Mouse (Mus musculus): ENCODE measurements around the gene Zbtb7a. TPM values are rescaled to one million over a fixed set of nuclear protein-coding genes. Genes with fewer than 3 reads are reported as not detected.

The Zbtb7a gene
- 10 to 100 TPM; 69.9 to 84.0 TPM for total RNA-seq (2021)
- long read RNA-seq, experiment 1, full-length matches to known transcripts = 23 of 60 reads
- long read RNA-seq, experiment 1, partial matches to known transcripts = 5 of 60 reads
- long read RNA-seq, experiment 1, other reads (novel, unspliced or antisense) = 32 of 60 reads
- long read RNA-seq, experiment 2, full-length matches to known transcripts = 8 of 23 reads
- long read RNA-seq, experiment 2, partial matches to known transcripts = 2 of 23 reads
- long read RNA-seq, experiment 2, other reads (novel, unspliced or antisense) = 13 of 23 reads

DNA sequence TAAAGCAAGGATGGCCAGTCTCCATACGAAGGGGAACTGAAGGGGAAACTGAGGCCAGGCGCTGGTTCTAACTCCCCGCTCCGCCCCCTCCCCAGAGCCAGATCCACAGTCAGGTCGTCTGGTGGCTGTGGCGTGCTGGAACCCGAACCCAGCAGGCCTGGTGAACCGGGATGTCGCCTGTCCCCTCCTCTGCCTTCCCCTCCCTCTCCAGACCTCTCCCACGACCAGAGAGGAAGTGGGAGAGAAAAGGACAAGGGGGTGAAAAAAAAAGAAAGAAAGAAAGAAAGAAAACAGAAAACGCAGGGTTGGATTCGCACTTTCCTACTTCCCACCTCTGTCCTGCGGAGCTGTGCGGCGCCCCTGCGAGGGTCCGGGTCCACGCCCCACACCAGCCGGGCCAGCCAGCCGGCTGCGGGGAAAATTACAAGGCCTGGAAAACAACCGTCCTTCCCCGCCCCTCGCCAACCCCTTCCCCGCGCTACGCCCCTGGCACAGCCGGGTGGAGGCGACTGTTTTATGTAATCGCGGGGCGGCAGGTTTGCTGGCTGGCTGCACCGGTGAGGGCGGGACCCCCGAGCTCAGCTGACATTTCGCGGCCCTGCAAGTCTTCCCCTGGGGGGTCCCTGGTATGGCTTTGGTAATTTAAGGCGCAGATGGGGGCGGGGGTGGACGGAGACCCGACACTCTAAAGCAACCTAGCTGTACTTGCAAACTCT is at the start of gene Zbtb7a:
Zbtb7a (plus strand) TSS at position 255 of the 716 bp plus-strand sequence.
- peak; percentile 46 to 69 for DNase-seq

DNA sequence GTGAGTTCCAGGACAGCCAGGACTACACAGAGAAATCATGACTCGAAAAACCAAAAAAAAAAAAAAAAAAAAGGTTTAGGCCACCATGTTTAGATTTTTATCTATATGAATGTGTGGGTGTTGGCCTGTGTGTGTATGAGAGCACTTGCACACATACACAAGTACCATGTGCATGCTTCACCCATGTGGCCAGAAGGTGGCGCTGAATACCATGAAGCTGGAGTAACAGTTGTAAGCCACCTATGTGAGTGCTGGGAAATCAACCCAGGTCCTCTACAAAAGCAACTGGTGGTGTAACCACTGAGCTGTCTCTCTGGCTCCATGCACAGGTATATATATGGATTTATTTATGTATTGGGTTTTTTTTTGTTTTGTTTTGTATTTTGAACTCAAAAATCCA is 48.0 kb upstream of the Zbtb7a start:
- peak in 1 of 2 experiments; percentile 38 for DNase-seq

DNA sequence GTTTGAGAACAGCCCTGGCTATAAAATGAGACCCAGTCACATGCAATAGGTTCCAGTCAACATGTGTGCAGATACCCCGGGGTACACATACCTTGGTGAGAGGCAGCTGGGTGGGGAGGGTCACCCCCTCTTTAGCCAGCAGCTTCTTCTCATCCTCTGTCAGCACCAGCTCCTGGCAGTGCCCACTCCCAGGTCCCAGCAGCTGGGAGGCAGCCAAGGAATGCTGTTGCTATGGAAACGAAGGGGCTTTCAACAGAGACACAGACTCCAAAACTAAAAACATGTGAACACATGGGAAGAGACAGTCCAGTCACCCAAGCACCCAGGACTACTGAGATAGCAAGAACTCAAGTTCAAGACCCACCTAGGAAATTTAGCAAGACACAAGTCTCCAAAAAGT is 45.8 kb upstream of the Zbtb7a start:
- DNase-seq = no peak

DNA sequence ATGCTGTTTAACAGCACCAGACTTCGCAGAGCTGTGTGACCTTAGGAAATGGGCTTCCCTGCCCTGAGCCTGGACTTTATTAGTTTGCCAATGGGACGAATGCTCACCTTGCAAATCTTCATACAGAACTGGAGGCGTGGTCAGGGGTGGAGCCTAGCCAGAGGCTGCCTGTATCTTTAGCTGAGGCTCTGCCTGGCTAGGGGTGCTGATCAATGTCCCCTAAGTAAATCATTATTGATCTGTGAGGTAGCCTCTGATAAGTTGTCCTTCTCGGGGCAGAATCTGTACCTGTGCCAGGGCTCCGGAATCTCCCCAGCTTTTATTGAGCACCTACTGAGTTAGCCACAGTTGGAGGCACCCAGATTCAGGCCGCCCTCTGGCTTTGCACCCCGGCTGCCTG is 44.4 kb upstream of the Zbtb7a start:
- DNase-seq = no peak

DNA sequence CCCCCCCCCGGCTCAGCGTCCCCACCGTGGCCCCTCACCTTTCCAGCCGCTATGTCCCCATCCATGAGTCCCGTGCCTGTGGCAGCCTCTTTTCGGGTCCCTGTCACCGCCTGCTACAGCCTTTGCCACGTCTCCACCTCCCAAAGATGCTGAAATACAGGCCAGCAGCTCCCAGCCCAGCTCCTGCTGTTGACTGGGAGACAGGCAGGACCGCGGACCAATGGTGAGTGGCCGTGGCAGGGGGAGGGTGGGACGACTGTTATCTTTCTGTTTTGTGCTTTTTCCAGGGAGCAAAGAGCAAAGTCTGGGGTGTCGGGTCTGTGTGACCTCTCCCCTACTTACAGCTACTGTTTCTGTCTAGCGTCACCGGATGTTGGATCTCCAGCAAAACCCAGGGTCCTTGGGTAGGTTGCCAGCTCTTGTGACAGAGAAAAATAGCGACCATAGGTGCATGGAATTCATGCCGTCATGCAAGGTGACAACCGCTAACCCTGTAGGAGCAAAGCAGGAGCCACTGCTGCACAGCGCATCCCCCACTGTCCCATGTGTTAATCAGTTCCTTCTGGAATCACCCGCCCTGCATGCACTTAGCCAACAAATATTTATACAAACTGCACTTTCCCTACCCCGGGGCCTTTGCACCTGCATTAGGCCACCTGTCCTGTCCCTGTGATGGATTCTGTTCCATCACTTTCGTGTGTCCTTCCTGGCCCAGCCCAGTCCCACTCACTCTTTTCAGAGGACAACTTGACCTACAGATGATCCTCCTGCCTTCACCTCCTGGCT is 42.4 kb upstream of the Zbtb7a start:
- DNase-seq = peak; percentile 77 to 85

DNA sequence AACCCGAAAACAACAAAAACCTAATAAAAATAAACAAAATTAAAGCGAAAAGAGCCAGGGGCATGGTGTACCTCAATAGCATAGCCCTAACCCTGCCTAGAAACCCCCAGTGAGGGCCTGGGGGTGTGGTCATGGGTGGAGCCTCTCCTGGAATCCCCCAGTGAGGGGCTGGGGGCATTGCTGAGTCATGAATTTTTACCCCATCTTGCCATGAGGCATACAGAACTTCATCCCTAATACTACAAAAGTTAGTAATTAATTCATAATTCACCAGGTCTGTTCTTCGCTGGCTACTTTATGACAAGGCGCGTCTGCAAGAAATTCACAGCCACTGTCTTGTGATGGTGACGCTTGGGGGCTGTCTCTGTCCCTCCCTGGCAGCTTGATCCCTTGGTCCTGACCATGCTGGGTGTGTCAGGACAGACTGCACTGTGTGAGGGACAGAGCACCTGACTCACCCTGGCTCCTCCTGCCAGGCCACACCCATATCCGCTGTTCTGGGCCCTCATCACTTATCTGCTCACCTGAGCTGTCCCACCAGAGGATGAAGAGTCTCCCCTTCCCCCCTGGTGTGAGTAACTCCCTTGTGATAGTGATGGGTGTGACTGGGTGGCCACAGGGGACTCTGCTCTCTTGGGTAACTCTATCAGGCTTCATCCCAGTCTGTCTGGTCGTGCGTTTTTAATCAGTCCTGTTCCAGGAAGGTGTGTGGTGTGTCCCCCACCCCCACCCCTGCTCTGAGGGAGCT is 39.9 kb upstream of the Zbtb7a start:
- no peak for DNase-seq

DNA sequence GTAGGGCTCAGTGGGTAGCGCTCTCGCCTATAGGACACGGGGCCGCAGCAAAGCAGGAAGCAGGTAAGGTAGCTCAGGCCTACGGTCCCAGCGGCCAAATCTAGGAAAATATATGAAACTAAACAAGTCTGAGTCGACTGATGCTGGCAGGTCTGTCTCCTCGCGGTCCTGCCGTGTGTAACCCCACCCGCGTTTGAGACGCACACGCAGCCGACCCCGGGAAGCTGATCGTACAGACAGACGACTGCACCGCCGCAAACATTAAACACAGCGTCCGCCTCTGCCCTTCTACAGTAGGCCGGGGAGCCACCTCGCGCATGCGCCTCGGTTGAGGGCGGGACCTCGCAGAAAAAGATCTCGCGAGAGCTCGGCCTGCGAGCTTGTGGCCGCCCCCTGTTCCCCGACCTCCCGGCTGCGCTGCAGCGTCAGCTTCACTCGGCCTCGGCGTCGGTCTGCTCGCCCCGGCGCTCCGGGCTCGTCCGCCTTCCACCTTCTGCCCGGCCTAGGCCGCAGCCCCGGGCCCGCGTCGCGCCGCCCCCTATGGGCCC is 29.4 kb upstream of the Zbtb7a start, which contains the start of gene Map2k2:
Map2k2 (plus strand) TSS at position 351 of the 548 bp plus-strand sequence.
- DNase-seq = peak; percentile 98

DNA sequence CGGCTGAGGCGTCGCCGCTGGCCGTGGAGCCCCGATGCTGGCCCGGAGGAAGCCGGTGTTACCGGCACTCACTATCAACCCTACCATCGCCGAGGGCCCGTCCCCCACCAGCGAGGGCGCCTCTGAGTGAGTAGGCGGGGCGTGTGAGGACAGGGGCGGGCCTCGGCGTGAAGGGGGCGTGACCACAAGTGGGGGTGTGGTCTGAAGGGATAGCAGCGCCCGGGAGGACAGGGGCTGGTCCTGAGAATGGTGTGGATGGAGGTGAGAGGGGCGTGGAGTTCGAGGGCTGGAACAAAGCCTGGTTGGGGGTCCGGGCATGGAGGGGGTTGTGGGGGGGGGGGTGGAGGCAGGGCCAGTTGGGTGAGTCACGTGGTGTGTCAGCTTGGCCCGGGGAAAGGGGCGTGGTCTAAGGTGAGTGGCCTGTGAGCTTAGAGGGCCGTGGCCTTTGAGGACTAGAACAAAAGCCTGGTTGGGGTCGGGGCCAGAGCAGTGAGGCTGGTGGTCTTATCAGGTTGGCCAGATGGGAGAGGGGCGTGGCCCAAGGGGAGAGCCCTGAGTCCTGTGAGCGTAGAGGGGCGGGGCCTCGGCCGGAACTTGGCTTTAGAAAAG is 28.8 kb upstream of the Zbtb7a start:
- peak; percentile 89 to 92 for DNase-seq

DNA sequence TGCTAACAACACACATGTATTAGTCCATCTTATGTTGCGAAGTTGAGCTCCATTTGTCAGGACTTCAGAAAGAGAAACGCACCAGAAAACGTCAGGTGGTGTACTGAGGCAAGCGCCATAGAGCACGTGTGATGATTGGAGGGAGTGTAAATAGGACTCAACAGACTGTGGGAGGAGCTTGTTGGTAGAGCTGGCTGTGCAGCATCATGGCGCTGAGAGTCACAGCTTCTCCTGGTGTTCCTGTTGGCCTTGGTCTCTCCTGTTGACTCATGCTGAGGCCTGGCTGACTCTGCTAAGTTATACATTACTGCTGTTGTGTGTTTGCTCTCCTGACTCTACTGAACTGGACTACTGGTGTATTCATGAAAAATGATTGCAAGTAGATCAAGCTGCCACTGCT is 22.1 kb upstream of the Zbtb7a start:
- peak; percentile 50 to 56 for DNase-seq

DNA sequence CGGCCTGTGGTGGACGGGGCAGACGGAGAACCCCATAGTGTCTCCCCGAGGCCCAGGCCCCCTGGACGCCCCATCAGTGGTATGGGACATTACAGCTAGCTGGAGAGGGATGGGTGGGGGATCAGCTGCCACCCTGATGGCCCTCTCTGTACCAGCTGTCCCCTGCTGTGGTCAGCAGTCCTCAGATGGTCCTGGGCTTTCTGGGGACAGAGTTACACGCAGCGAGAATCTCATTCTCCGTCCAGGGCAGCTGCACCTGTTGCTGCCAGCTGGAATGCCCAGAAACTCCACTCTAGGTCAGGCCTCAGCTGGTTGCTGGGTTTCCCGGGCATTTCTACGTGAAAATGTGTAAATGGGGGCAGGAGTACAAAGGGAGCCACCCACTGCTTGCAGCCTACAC is 15.4 kb upstream of the Zbtb7a start:
- no peak for DNase-seq

DNA sequence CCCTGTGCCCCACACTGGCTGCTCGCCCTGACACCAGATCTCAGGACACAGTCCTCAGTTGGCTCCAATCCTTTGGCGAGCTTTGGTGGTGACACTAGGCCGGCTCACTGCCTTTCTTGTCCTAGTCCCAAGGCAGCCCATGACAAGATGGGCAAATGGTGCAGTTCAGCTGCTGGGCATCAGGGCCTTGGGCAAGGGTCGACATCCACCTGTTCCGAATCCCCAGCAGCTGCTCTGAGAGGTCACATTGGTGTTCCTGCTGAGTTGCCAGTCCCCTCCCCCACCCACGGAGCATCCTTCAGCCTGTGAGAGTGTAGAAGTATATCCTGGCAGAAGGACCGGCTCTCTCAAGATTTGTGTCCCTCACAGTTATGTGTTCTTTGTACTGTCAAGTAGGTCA is 14.4 kb upstream of the Zbtb7a start:
- no peak for DNase-seq

DNA sequence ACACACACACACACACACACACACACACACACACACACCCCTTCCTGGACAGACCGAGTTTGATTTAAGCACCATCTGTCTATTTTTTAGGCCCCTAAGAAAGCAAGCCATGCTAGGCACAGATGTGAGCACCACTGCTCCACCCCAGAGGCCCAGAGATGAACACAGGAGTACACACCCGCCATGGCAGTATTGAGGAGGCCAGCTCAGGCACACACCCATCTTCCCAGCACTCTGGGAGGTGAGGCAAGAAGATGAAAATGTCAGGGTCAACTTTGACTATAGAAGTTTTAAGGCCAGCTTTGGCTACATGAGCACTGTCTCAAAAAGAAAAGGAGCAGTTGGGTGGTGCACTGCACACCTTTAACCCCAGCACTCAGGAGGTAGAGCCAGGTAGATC is 12.1 kb upstream of the Zbtb7a start:
- no peak for DNase-seq

DNA sequence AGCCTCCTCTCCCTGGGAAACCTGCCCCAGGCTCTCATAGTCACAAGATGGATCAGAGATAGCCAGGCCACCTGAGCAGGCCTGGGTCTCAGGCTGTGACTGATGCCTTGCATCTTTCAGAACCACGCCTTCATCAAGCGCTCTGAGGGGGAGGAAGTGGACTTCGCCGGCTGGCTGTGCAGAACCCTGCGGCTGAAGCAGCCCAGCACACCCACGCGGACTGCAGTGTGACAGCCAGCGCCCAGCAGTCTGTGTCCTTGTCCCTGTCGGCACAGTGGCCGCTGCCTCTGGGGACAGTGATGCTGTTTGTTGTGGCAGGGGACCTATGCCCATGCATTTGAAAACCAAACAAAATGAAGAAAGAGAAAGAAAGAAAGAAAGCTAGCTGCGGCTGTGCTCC is 11.5 kb upstream of the Zbtb7a start:
- DNase-seq = peak; percentile 60 to 69

DNA sequence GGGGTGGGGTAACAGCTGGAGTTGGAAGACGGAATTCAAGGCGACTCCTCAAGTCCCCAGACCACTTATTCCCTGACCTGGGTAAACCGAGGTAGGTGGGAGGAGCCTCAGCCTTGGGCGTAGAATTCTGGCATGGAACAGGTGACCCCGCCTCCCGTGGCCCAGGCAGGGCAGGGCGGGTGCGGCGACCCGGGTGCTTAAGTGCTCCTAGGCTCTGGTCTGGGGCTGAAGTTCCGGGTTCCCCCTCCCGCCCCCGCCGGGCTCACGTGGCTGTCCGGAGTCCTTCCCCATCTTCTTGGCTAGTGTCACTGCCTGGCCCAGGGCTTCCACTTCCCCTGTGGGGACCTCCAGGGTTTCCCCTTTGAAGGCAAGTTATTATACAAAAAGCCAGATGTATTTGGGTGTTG is 836 bp upstream of the Zbtb7a start:
- DNase-seq = peak; percentile 71 to 87

DNA sequence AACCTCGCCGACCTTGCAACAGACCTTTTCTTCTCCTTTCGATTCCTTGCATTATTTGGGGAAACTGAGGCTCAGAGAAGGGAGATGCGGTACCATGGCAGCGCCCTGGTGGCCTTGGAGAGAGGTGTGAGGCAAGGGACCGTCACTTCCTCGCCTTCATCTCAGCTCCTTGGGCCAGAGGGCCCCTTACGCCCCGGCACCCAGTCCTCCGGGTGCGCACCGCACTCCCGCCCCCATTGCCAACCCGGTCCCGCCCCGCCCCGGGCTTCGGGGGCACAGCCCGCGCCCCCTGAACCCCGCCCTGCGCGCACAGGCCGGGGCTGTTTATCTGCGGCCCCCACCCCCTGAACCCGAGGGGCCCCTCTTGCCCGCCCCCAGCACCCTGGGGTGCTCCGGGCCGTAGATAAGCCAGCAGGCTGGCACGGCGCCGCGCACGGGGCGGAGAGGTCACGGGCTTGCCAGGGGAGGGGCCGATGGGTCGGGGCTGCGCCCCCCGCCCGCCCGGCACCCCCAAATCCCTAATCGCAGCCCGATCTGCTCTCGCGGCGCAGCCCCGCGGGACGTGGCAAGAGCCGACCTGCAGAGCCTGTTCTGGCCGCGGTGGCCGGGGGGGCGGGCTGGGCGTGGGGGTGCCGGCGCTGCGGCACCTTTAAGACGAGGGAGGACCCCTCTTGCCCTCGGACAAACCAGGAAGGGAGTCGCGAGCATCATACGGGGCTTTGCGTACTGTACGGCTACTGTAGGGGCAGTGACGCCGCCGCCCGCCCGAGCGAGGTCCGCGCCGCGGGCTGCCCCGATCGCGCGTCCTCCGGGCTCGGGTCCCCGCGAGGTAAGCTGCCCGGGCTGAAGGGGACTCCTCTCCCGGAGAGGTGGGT is 1.0 kb downstream of the Zbtb7a start:
- peak; percentile 82 to 86 for DNase-seq

DNA sequence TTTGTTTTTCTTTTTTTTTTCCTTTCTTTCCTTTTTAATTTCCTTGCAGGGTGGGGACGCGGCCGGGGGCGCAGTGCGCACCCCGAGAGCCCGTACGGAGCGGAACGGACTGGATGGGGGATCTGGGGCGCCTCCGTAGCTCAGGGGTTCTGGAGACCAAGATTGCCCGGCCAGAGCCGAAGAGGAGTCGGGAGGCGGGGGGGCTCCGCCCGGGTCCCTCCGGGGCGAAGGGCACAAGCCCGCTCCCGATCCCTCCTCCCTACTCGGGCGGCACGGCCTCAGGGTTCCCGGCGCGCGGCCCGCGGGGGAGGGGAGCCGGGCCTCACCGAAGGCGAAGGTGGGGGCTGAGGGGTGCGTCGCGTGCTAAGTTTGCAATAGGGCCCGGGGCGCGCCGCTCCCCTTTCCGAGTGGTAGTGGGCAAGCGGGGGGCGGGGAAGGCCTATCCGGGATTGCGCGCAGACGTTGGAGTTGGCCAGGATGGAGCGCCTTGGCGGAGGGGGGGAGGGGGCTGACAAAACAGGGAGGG is 1.7 kb downstream of the Zbtb7a start:
- peak; percentile 86 to 88 for DNase-seq

DNA sequence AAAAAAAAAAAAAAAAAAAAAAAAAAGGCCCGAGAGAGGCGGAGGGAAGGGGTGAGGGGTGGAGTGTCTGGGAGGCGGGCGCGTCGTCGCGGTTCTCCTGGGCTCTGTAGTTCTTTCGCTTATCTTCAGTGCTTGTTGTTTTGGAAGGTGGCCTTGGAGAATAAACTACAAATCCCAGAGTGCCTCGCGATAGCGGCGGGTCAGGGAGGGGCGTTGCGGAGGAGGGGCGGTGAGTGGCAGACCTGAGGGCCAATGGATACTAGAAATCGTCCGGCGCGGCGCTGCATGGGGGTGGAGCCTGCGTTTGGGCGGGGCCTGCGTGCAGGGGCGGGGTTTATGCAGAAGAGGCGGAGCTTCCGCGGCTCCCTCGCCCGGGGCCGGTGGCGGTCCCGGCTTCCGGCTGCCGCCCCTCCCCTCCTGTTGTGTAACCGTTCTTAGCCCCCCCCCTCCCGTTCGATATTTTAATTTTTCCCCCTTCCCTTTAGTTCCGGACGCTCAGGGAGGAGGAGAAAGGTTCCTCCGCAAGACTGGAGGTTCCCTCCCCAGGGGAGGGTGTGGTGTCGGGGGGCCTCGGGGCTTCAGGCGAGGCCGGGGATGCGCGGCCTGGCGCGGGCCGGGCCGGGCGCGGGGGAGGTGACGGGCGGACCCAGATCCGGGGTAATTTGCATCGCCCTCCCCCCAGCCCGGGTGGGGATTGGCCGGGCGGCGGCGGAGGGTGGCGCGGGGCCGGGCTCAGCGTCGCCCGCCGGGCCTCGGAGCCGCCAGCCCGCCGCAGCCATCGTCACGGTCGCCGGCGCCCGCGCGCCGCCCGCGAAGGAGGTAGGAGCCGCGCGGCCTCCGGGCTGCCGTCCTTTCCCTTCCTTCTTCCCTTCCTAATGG is 2.5 kb downstream of the Zbtb7a start:
- peak; percentile 99 for DNase-seq

DNA sequence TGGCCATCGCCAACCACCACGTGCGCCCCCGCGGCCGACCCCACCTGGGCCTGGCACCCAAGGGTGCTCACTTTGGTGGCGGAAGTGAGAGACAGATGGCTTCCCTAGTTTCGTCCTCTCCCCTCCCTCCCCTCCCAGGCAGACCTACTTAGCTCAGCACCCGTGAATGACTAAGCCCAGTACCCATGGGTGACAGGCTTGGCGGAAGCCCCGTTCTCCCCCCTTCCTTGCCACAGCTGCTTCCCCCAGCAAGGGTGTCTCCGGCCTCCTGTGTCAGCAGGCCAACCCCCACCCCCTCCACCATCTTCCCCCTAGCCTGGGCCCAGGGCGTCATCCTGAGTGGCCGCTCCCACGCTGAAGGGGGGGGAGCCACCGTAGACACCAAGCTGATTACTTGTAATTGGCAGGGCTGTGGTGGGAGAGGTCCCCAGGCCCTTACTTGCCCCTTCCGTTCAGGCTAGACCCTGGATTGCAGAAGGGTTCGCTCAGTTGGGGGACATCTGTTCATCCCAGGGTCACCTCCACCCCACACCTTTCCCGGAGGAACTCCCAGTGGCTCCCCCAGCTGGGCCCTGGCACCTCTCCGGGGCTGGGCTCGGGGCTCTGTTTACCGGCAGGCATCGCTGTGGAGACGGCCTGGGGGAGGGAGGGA is 3.2 kb downstream of the Zbtb7a start:
- peak in 1 of 2 experiments; percentile 61 for DNase-seq
